Mouse (Mus musculus): ENCODE results near the gene Mien1. TPM values are rescaled to one million over a fixed set of nuclear protein-coding genes. Genes with fewer than 3 reads are reported as not detected.

Gene Mien1
- polyA plus RNA-seq, 1 experiment from 2014 or later, result 108 TPM

GRCm38 (mm10) chr11:98446562-98447474 lies 8.0 kb upstream of the Mien1 start:
- H3K4me1 ChIP-seq (replicated peaks), result peaks cover 22% of the 10 kb centered on the region
- H3K4me3 ChIP-seq, result peak overlapping the region; percentile 36
- WGBS, result 3% methylated on average over 33 of the region's 33 CpGs
- H3K36me3 ChIP-seq, result no peaks in the 10 kb centered on the region
- no peak for ATAC-seq (replicated peaks; ENCODE audit: insufficient number of reproducible peaks, insufficient read depth, low FRiP score, low read depth)
- H3K9me3 ChIP-seq (replicated peaks), result no peaks in the 10 kb centered on the region
- peaks cover 7% of the 10 kb centered on the region; the same call in 1 of the 2 replicates for H3K27me3 ChIP-seq
- H3K9ac ChIP-seq, result no peak overlapping the region
- H3K4me2 ChIP-seq, result peak overlapping the region; percentile 57
- H3K27ac ChIP-seq, result peak overlapping the region; percentile 36; the same call in 1 of the 2 replicates

GRCm38 (mm10) chr11:98446213-98446561 lies 7.4 kb upstream of the Mien1 start, which contains the start of gene Grb7:
Grb7 (plus strand) TSS chr11:98446394.
- Histone ChIP-seq H3K9ac (no peak within 1 kb of the TSS), H3K4me2 (peak within 1 kb of the TSS; percentile 57), H3K4me3 (peak within 1 kb of the TSS; percentile 36), H3K27me3 (peaks cover 7% of the 10 kb centered on the region; the same call in 1 of the 2 replicates), H3K4me1 (replicated peaks) (peaks cover 22% of the 10 kb centered on the region), H3K27ac (peak within 1 kb of the TSS; percentile 36; the same call in 1 of the 2 replicates), H3K9me3 (replicated peaks) (no peaks in the 10 kb centered on the region), H3K36me3 (no peaks in the 10 kb centered on the region)
- WGBS, result 31% methylated on average over 5 of the region's 5 CpGs
- no peak for ATAC-seq (replicated peaks; ENCODE audit: insufficient number of reproducible peaks, insufficient read depth, low FRiP score, low read depth)

GRCm38 (mm10) chr11:98445679-98446078 lies 6.9 kb upstream of the Mien1 start:
- Histone ChIP-seq H3K4me2 (no peak overlapping the region), H3K4me3 (no peak overlapping the region), H3K27me3 (peaks cover 7% of the 10 kb centered on the region; the same call in 1 of the 2 replicates), H3K9ac (no peak overlapping the region), H3K4me1 (replicated peaks) (peaks cover 22% of the 10 kb centered on the region), H3K9me3 (replicated peaks) (no peaks in the 10 kb centered on the region), H3K36me3 (no peaks in the 10 kb centered on the region), H3K27ac (no peak overlapping the region)
- no peak for ATAC-seq (replicated peaks; ENCODE audit: insufficient number of reproducible peaks, insufficient read depth, low FRiP score, low read depth)
- WGBS, result 59% methylated on average over 4 of the region's 4 CpGs

DNA sequence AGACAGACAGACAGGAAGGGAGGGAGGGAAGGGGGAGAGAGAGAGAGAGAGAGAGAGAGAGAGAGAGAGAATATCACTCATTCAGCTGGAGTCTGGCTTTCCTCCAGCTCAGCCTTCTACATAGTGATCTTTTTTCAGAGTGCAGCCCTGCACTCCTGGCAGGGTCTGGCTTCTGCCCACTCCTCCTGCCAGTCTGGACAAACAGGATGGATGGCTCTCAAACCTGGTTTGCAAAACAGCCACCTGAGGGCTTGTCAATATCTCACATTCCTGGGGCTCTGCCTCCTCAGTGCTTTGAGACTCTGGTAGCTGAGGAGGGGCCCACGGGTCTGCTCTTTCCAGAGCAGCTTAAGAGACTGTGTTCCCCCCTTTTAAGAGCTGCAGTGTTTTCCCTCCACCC lies 6.4 kb upstream of the Mien1 start:
- WGBS, result 21% methylated on average over 1 of the region's 1 CpGs
- Histone ChIP-seq H3K4me2 (no peak overlapping the region), H3K9ac (no peak overlapping the region), H3K9me3 (replicated peaks) (no peaks in the 10 kb centered on the region), H3K36me3 (no peaks in the 10 kb centered on the region), H3K27me3 (peaks cover 7% of the 10 kb centered on the region; the same call in 1 of the 2 replicates), H3K4me1 (replicated peaks) (peaks cover 20% of the 10 kb centered on the region), H3K4me3 (no peak overlapping the region), H3K27ac (no peak overlapping the region)
- ATAC-seq (replicated peaks; ENCODE audit: insufficient number of reproducible peaks, insufficient read depth, low FRiP score, low read depth), result no peak

DNA sequence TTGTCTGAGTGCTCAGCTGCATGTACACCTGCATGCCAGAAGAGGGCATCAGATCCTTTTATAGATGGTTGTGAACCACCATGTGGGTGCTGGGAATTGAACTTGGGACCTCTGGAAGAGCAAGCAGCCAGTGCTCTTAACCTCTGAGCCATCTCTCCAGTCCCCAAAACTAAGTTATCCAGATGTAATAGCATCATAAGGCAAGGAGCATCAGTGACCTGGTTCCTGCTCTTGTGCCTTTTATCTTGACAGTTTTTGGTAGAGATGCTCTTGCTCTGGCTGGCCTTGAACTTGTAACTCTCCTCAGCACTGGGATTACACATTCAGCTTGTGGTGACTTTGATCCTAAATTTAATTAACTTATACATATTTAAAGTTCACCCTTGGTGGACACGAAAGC lies 4.9 kb upstream of the Mien1 start:
- ATAC-seq (replicated peaks; ENCODE audit: insufficient number of reproducible peaks, insufficient read depth, low FRiP score, low read depth), result no peak
- no peaks in the 10 kb centered on the region for H3K36me3 ChIP-seq
- no peaks in the 10 kb centered on the region for H3K9me3 ChIP-seq (replicated peaks)
- no peak overlapping the region for H3K4me3 ChIP-seq
- peaks cover 7% of the 10 kb centered on the region; the same call in 1 of the 2 replicates for H3K27me3 ChIP-seq
- peaks cover 22% of the 10 kb centered on the region for H3K4me1 ChIP-seq (replicated peaks)
- H3K27ac ChIP-seq, result no peak overlapping the region
- no peak overlapping the region for H3K4me2 ChIP-seq
- H3K9ac ChIP-seq, result no peak overlapping the region
- WGBS, result 83% methylated on average over 1 of the region's 1 CpGs

- no peak for ATAC-seq (replicated peaks; ENCODE audit: insufficient number of reproducible peaks, insufficient read depth, low FRiP score, low read depth)
- Histone ChIP-seq H3K4me1 (replicated peaks) (peaks cover 9% of the 10 kb centered on the region; the same call in 1 of the 2 replicates), H3K9me3 (replicated peaks) (no peaks in the 10 kb centered on the region), H3K36me3 (peaks cover 46% of the 10 kb centered on the region), H3K4me3 (0 out of 2 replicates have a peak overlapping the region, but pooled peaks have one; percentile 78), H3K27ac (no peak overlapping the region), H3K4me2 (no peak overlapping the region), H3K27me3 (no peaks in the 10 kb centered on the region), H3K9ac (no peak overlapping the region)
- 80% methylated on average over 6 of the region's 6 CpGs for WGBS
These were observed 1.4 kb downstream of the Mien1 start for GRCm38 (mm10) chr11:98437441-98437840.

DNA sequence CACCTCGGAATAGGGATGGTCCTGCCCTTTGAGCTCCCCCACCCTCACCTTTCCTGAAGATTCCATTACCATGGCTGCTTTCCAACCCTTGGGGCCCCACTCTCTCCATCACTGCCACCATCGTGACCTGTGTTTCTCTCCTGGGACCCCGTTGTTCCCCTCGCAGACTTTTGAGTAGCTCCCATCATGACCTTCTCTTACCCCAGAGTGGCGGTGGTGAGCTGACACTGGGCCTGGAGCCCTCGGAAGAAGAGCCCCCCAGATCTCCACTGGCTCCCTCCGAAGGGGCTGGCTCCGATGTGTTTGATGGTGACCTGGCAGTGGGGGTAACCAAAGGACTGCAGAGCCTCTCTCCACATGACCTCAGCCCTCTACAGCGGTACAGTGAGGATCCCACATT lies 3.1 kb downstream of the Mien1 start:
- Histone ChIP-seq H3K4me1 (replicated peaks) (peaks cover 9% of the 10 kb centered on the region; the same call in 1 of the 2 replicates), H3K27ac (no peak overlapping the region), H3K4me2 (no peak overlapping the region), H3K9me3 (replicated peaks) (no peaks in the 10 kb centered on the region), H3K4me3 (no peak overlapping the region), H3K36me3 (peaks cover 64% of the 10 kb centered on the region), H3K27me3 (no peaks in the 10 kb centered on the region), H3K9ac (no peak overlapping the region)
- ATAC-seq (replicated peaks; ENCODE audit: insufficient number of reproducible peaks, insufficient read depth, low FRiP score, low read depth), result no peak
- 89% methylated on average over 9 of the region's 9 CpGs for WGBS

DNA sequence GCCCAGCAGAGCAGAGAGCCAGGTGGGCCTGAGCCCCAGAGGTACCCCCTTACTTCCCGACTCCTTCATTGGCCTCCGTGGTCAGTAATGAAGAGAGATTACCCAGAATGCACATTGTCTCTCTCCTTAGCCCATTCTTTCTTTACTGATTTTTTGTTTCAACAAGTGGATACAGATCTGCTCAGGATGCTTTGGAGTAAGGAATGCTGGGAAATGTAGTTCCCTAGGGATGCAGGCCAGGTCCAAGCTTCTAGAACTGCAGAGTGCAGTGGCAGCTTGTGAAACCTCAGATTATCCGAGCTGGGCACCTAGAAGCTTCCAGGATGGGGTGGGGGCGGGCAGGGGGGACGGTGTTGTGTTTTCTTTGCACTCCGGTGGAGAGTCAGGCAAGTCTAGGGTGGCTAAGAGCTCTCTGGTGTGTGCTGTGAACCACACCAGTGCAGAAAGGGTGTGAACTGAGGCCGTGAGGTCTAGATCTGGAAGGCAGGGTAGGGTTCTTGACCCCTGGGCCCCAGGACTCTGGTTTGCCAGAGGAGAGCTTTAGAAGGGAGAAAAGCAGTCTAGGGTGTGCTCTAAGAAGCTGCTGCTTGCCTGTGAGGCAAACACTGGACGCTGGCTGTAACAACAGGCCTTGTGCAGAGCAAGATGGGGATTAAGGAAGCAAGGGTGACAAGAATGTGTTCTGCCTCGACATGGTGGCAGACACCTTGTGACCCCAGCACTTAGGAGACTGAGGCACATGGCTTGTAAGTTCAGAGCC lies 6.9 kb downstream of the Mien1 start:
- Histone ChIP-seq H3K9ac (no peak overlapping the region), H3K4me3 (no peak overlapping the region), H3K9me3 (replicated peaks) (no peaks in the 10 kb centered on the region), H3K36me3 (peaks cover 96% of the 10 kb centered on the region), H3K27me3 (no peaks in the 10 kb centered on the region), H3K27ac (no peak overlapping the region), H3K4me2 (no peak overlapping the region), H3K4me1 (replicated peaks) (no peaks in the 10 kb centered on the region)
- no peak for ATAC-seq (replicated peaks; ENCODE audit: insufficient number of reproducible peaks, insufficient read depth, low FRiP score, low read depth)
- 79% methylated on average over 9 of the region's 9 CpGs for WGBS

GRCm38 (mm10) chr11:98428436-98428835 lies 10.4 kb downstream of the Mien1 start:
- 76% methylated on average over 5 of the region's 5 CpGs for WGBS
- Histone ChIP-seq H3K4me2 (no peak overlapping the region), H3K9ac (no peak overlapping the region), H3K4me3 (no peak overlapping the region), H3K9me3 (replicated peaks) (no peaks in the 10 kb centered on the region), H3K4me1 (replicated peaks) (no peaks in the 10 kb centered on the region), H3K36me3 (peaks cover 95% of the 10 kb centered on the region), H3K27ac (no peak overlapping the region), H3K27me3 (no peaks in the 10 kb centered on the region)
- ATAC-seq (replicated peaks; ENCODE audit: insufficient number of reproducible peaks, insufficient read depth, low FRiP score, low read depth), result no peak

DNA sequence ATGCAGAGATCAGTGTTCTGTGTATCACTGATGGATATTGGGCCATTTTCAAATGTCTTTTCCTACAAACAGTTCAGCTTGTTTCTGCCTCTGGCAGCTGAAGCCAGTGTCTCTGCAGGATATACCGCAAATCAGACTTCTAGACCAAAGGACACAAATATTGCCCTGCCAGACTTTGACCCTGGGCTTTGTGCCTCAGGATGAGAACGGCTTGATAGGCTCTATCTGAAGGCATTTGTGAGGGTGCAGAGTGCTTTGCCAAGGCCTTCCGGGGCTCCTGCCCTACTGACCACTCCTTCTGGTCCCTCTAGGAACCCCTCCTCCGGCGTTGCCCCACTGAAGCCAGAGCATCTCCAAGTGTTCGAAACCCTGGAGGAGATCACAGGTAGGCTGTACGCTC lies 12.2 kb downstream of the Mien1 start:
- no peaks in the 10 kb centered on the region for H3K27me3 ChIP-seq
- H3K27ac ChIP-seq, result no peak overlapping the region
- H3K9me3 ChIP-seq (replicated peaks), result no peaks in the 10 kb centered on the region
- no peak overlapping the region for H3K9ac ChIP-seq
- H3K4me1 ChIP-seq (replicated peaks), result no peaks in the 10 kb centered on the region
- peaks cover 96% of the 10 kb centered on the region for H3K36me3 ChIP-seq
- 89% methylated on average over 7 of the region's 7 CpGs for WGBS
- H3K4me2 ChIP-seq, result no peak overlapping the region
- ATAC-seq (replicated peaks; ENCODE audit: insufficient number of reproducible peaks, insufficient read depth, low FRiP score, low read depth), result no peak
- no peak overlapping the region for H3K4me3 ChIP-seq

GRCm38 (mm10) chr11:98418939-98419547 lies 19.7 kb downstream of the Mien1 start:
- H3K27ac ChIP-seq, result peak overlapping the region; percentile 8
- no peak overlapping the region for H3K4me3 ChIP-seq
- H3K9ac ChIP-seq, result no peak overlapping the region
- WGBS, result 72% methylated on average over 10 of the region's 10 CpGs
- no peak for ATAC-seq (replicated peaks; ENCODE audit: insufficient number of reproducible peaks, insufficient read depth, low FRiP score, low read depth)
- H3K27me3 ChIP-seq, result no peaks in the 10 kb centered on the region
- peaks cover 57% of the 10 kb centered on the region for H3K4me1 ChIP-seq (replicated peaks)
- H3K9me3 ChIP-seq (replicated peaks), result no peaks in the 10 kb centered on the region
- peaks cover 40% of the 10 kb centered on the region for H3K36me3 ChIP-seq
- H3K4me2 ChIP-seq, result no peak overlapping the region
